Mouse (Mus musculus) G1E (cell line): Measurements from ENCODE around the gene Hpcal1. TPM values are rescaled to one million over a fixed set of nuclear protein-coding genes. Genes with fewer than 3 reads are reported as not detected.

Experiments
- ATAC-seq: 2 replicates; pipeline ENCODE4 v1.8.0; 2016; ENCODE audit warnings: mild to moderate bottlenecking; ENCODE audit not compliant: insufficient number of reproducible peaks, poor library complexity, low FRiP score, severe bottlenecking; ENCODE audit errors: extremely low read depth
- DNase-seq: peaks from one replicate; pipeline ENCODE4 v3.0.0; 2012; ENCODE audit warnings: low spot score
- H3K27me3 ChIP-seq: 2 replicates; pipeline ENCODE4 v1.6.1; 2012; ENCODE audit warnings: mild to moderate bottlenecking, low read length, inconsistent platforms; ENCODE audit not compliant: insufficient read depth
- H3K36me3 ChIP-seq: replicated peaks from 2 replicates; pipeline ENCODE3; 2012; ENCODE audit warnings: mild to moderate bottlenecking, inconsistent platforms
- H3K4me1 ChIP-seq: 2 replicates; pipeline ENCODE4 v1.6.1; 2012; ENCODE audit warnings: low read depth, low read length, inconsistent platforms, mixed read lengths; ENCODE audit not compliant: insufficient read depth
- H3K4me3 ChIP-seq: 2 replicates; pipeline ENCODE4 v1.5.1; 2012; ENCODE audit warnings: low read depth, mild to moderate bottlenecking, inconsistent platforms, low read length, moderate library complexity, mixed read lengths
- H3K9me3 ChIP-seq: replicated peaks from 2 replicates; pipeline ENCODE4 v1.6.1; 2012; ENCODE audit warnings: inconsistent platforms
- CTCF ChIP-seq: IDR thresholded peaks from 2 replicates; pipeline ENCODE4 v1.5.1; 2012; ENCODE audit warnings: low read depth, low read length, inconsistent platforms, mixed read lengths
- GATA1 ChIP-seq: IDR thresholded peaks from 2 replicates; pipeline ENCODE4 v1.6.1; 2012; ENCODE audit warnings: borderline replicate concordance, low read length, inconsistent platforms, mixed read lengths
- GATA2 ChIP-seq: IDR thresholded peaks from 2 replicates; pipeline ENCODE4 v1.6.1; 2012; ENCODE audit warnings: low read depth, low read length, inconsistent platforms, borderline replicate concordance
- POLR2AphosphoS5 ChIP-seq: IDR thresholded peaks from 2 replicates; pipeline ENCODE4 v1.6.1; 2012; ENCODE audit warnings: low read depth, low read length, inconsistent platforms; ENCODE audit not compliant: insufficient replicate concordance
- TAL1 ChIP-seq: conservative IDR thresholded peaks from 2 replicates; pipeline ENCODE4 v1.6.1; 2012; ENCODE audit warnings: low read depth, low read length, inconsistent platforms, mixed read lengths
- polyA plus RNA-seq: library from polyadenylated mRNA; stranded (reverse); fragments of >175 nt; gene quantifications from 2 replicates; pipeline ENCODE4 v1.2.3, GENCODE M21; 2012
- total RNA-seq, 2 experiments: library from RNA; stranded (forward) in 1 of 2; stranded (reverse) in 1 of 2; fragments of 200-1000 nt in 1 of 2; fragments of >200 nt in 1 of 2; fragmentation: Nextera tagmentation in 1 of 2; gene quantifications; 2 replicates each; pipeline ENCODE4 v1.2.3; 2014 to 2017

Hpcal1 gene
- total and polyA plus RNA-seq, 3 experiments, result not detected

- TF ChIP-seq TAL1 (no peak), POLR2AphosphoS5 (no peak), GATA2 (no peak), GATA1 (no peak), CTCF (no peak)
- Histone ChIP-seq H3K9me3 (peaks cover 21% of the 10 kb centered on the region), H3K36me3 (no peaks in the 10 kb centered on the region), H3K4me1 (no peaks in the 10 kb centered on the region), H3K27me3 (no peaks in the 10 kb centered on the region), H3K4me3 (no peak overlapping the region)
- no peak for DNase-seq
- no peak for ATAC-seq
These were observed 11.1 kb downstream of the Hpcal1 start for GRCm38 (mm10) chr12:17701795-17702194.

- Histone ChIP-seq H3K9me3 (peaks cover 19% of the 10 kb centered on the region), H3K36me3 (no peaks in the 10 kb centered on the region), H3K4me1 (no peaks in the 10 kb centered on the region), H3K27me3 (no peaks in the 10 kb centered on the region), H3K4me3 (no peak overlapping the region)
- TF ChIP-seq POLR2AphosphoS5 (no peak), TAL1 (no peak), GATA1 (no peak), GATA2 (no peak), CTCF (no peak)
- DNase-seq (no peak), ATAC-seq (no peak)
These were observed 11.7 kb downstream of the Hpcal1 start for GRCm38 (mm10) chr12:17702257-17702943.

- H3K4me3 ChIP-seq, result no peak overlapping the region
- TF ChIP-seq GATA2, result no peak
- no peak for TF ChIP-seq TAL1
- TF ChIP-seq GATA1, result no peak
- no peak for TF ChIP-seq POLR2AphosphoS5
- TF ChIP-seq CTCF, result no peak
- H3K4me1 ChIP-seq, result no peaks in the 10 kb centered on the region
- no peaks in the 10 kb centered on the region for H3K27me3 ChIP-seq
- no peaks in the 10 kb centered on the region for H3K36me3 ChIP-seq
- ATAC-seq (no peak), DNase-seq (no peak)
- peaks cover 16% of the 10 kb centered on the region for H3K9me3 ChIP-seq
These were observed 12.3 kb downstream of the Hpcal1 start for GRCm38 (mm10) chr12:17702944-17703335.

GRCm38 (mm10) chr12:17703866-17704265 lies 13.2 kb downstream of the Hpcal1 start:
- no peak for ATAC-seq

GRCm38 (mm10) chr12:17707472-17707871 lies 16.8 kb downstream of the Hpcal1 start:
- TF ChIP-seq POLR2AphosphoS5 (no peak), GATA1 (no peak), GATA2 (no peak), TAL1 (no peak), CTCF (no peak)
- DNase-seq (no peak), ATAC-seq (no peak)
- H3K4me1 ChIP-seq, result no peaks in the 10 kb centered on the region
- H3K9me3 ChIP-seq, result peaks cover 8% of the 10 kb centered on the region; the same call in 1 of the 2 replicates
- no peak overlapping the region for H3K4me3 ChIP-seq
- no peaks in the 10 kb centered on the region for H3K27me3 ChIP-seq
- H3K36me3 ChIP-seq, result no peaks in the 10 kb centered on the region

More at GRCm38 (mm10) chr12:17703866-17704265, 13.2 kb downstream of the Hpcal1 start:
- Histone ChIP-seq H3K36me3 (no peaks in the 10 kb centered on the region), H3K9me3 (peaks cover 10% of the 10 kb centered on the region), H3K27me3 (no peaks in the 10 kb centered on the region), H3K4me1 (no peaks in the 10 kb centered on the region), H3K4me3 (no peak overlapping the region)
- TF ChIP-seq TAL1, result no peak
- no peak for TF ChIP-seq GATA2
- TF ChIP-seq POLR2AphosphoS5, result no peak
- no peak for TF ChIP-seq GATA1
- DNase-seq, result no peak

GRCm38 (mm10) chr12:17709451-17709850 lies 18.8 kb downstream of the Hpcal1 start:
- ATAC-seq (no peak), DNase-seq (no peak)
- no peaks in the 10 kb centered on the region for H3K36me3 ChIP-seq
- no peak for TF ChIP-seq POLR2AphosphoS5
- no peak for TF ChIP-seq TAL1
- no peak for TF ChIP-seq GATA1
- no peak for TF ChIP-seq GATA2
- no peak for TF ChIP-seq CTCF
- peaks cover 8% of the 10 kb centered on the region; the same call in 1 of the 2 replicates for H3K9me3 ChIP-seq
- H3K4me1 ChIP-seq, result no peaks in the 10 kb centered on the region
- no peaks in the 10 kb centered on the region for H3K27me3 ChIP-seq
- H3K4me3 ChIP-seq, result no peak overlapping the region
